Mouse (Mus musculus): ENCODE measurements at regions not wholly inside any gene's neighbourhood (a gene's known extent, or its start where the extent isn't known, plus 50 kb on each side); places are given as distances from the start of the nearest gene placed in this dataset.
"Not testable (repeated sequence)": the region's sequence is repeated elsewhere in the genome, so short reads cannot be mapped to it uniquely, and the experiment has no call there.

- H3K4me1 ChIP-seq (replicated peaks) = no peaks in the 10 kb centered on the region
- H3K4me2 ChIP-seq = no peak overlapping the region
- no peaks in the 10 kb centered on the region; the same call in 1 of the 2 replicates for H3K27me3 ChIP-seq
- no peaks in the 10 kb centered on the region for H3K9me3 ChIP-seq
- H3K36me3 ChIP-seq = no peaks in the 10 kb centered on the region
- WGBS = 62% methylated on average over 4 of the region's 4 CpGs
- 0 out of 2 replicates have a peak overlapping the region, but pooled peaks have one; percentile 23 for H3K27ac ChIP-seq
- ATAC-seq (ENCODE audit: insufficient number of reproducible peaks, insufficient read depth, low FRiP score, low TSS enrichment, low read depth) = no peak
- no peak overlapping the region for H3K4me3 ChIP-seq (replicated peaks)
- H3K9ac ChIP-seq (replicated peaks) = no peak overlapping the region
These were observed 56.5 kb upstream of the Pdk3 start for GRCm38 (mm10) chrX:93888480-93888879.

GRCm38 (mm10) chrX:93888966-93889365 lies 57.0 kb upstream of the Pdk3 start:
- peak overlapping the region; percentile 46 for H3K4me2 ChIP-seq
- H3K9me3 ChIP-seq = no peaks in the 10 kb centered on the region
- 62% methylated on average over 8 of the region's 8 CpGs for WGBS
- H3K4me1 ChIP-seq (replicated peaks) = no peaks in the 10 kb centered on the region
- no peak overlapping the region for H3K27ac ChIP-seq
- no peaks in the 10 kb centered on the region; the same call in 1 of the 2 replicates for H3K27me3 ChIP-seq
- peak overlapping the region; percentile 19; the same call in 1 of the 2 replicates for H3K4me3 ChIP-seq (replicated peaks)
- no peak overlapping the region for H3K9ac ChIP-seq (replicated peaks)
- ATAC-seq (ENCODE audit: insufficient number of reproducible peaks, insufficient read depth, low FRiP score, low TSS enrichment, low read depth) = 0 out of 2 replicates have a peak, but pooled peaks have one; percentile 47
- H3K36me3 ChIP-seq = no peaks in the 10 kb centered on the region

GRCm38 (mm10) chrX:93889394-93890042 lies 57.5 kb upstream of the Pdk3 start:
- Histone ChIP-seq H3K27ac (no peak overlapping the region), H3K4me2 (peak overlapping the region; percentile 46), H3K9me3 (no peaks in the 10 kb centered on the region), H3K27me3 (no peaks in the 10 kb centered on the region; the same call in 1 of the 2 replicates), H3K9ac (replicated peaks) (no peak overlapping the region), H3K36me3 (no peaks in the 10 kb centered on the region), H3K4me1 (replicated peaks) (no peaks in the 10 kb centered on the region), H3K4me3 (replicated peaks) (peak overlapping the region; percentile 19; the same call in 1 of the 2 replicates)
- ATAC-seq (ENCODE audit: insufficient number of reproducible peaks, insufficient read depth, low FRiP score, low TSS enrichment, low read depth) = no peak
- WGBS = 40% methylated on average over 13 of the region's 13 CpGs

GRCm38 (mm10) chrX:93896838-93897820 lies 65.1 kb upstream of the Pdk3 start:
- H3K4me3 ChIP-seq (replicated peaks) = no peak overlapping the region
- peaks cover 14% of the 10 kb centered on the region; the same call in 1 of the 2 replicates for H3K27me3 ChIP-seq
- H3K9ac ChIP-seq (replicated peaks) = no peak overlapping the region
- no peak overlapping the region for H3K27ac ChIP-seq
- no peak overlapping the region for H3K4me2 ChIP-seq
- no peak for ATAC-seq (ENCODE audit: insufficient number of reproducible peaks, insufficient read depth, low FRiP score, low TSS enrichment, low read depth)
- H3K36me3 ChIP-seq = no peaks in the 10 kb centered on the region
- no peaks in the 10 kb centered on the region for H3K9me3 ChIP-seq
- 73% methylated on average over 5 of the region's 5 CpGs for WGBS
- no peaks in the 10 kb centered on the region for H3K4me1 ChIP-seq (replicated peaks)

- Histone ChIP-seq H3K36me3 (no peaks in the 10 kb centered on the region), H3K4me3 (replicated peaks) (no peak overlapping the region), H3K4me1 (replicated peaks) (no peaks in the 10 kb centered on the region), H3K27me3 (peaks cover 9% of the 10 kb centered on the region; the same call in 1 of the 2 replicates), H3K9ac (replicated peaks) (no peak overlapping the region), H3K27ac (no peak overlapping the region), H3K9me3 (no peaks in the 10 kb centered on the region), H3K4me2 (no peak overlapping the region)
- no peak for ATAC-seq (ENCODE audit: insufficient number of reproducible peaks, insufficient read depth, low FRiP score, low TSS enrichment, low read depth)
These were observed 65.2 kb upstream of the AU015836 start for GRCm38 (mm10) chrX:93903209-93903608.

GRCm38 (mm10) chrX:93905531-93905930 lies 62.9 kb upstream of the AU015836 start:
- H3K36me3 ChIP-seq = no peaks in the 10 kb centered on the region
- peaks cover 4% of the 10 kb centered on the region for H3K27me3 ChIP-seq
- no peak overlapping the region for H3K9ac ChIP-seq (replicated peaks)
- H3K4me3 ChIP-seq (replicated peaks) = no peak overlapping the region
- no peaks in the 10 kb centered on the region for H3K4me1 ChIP-seq (replicated peaks)
- ATAC-seq (ENCODE audit: insufficient number of reproducible peaks, insufficient read depth, low FRiP score, low TSS enrichment, low read depth) = no peak
- WGBS = 89% methylated on average over 5 of the region's 5 CpGs
- no peak overlapping the region for H3K4me2 ChIP-seq
- H3K27ac ChIP-seq = no peak overlapping the region
- H3K9me3 ChIP-seq = no peaks in the 10 kb centered on the region

GRCm38 (mm10) chrX:93911087-93911840 lies 57.2 kb upstream of the AU015836 start:
- Histone ChIP-seq H3K27me3 (peaks cover 23% of the 10 kb centered on the region), H3K4me2 (peak overlapping the region; percentile 47)
- 20% methylated on average over 21 of the region's 21 CpGs for WGBS

GRCm38 (mm10) chrX:93915548-93915947 lies 52.9 kb upstream of the AU015836 start:
- Histone ChIP-seq H3K4me3 (replicated peaks) (no peak overlapping the region), H3K9ac (replicated peaks) (no peak overlapping the region), H3K27me3 (peaks cover 30% of the 10 kb centered on the region; the same call in 1 of the 2 replicates), H3K36me3 (no peaks in the 10 kb centered on the region), H3K4me1 (replicated peaks) (no peaks in the 10 kb centered on the region), H3K27ac (no peak overlapping the region), H3K4me2 (no peak overlapping the region), H3K9me3 (no peaks in the 10 kb centered on the region)
- ATAC-seq (ENCODE audit: insufficient number of reproducible peaks, insufficient read depth, low FRiP score, low TSS enrichment, low read depth) = no peak

More at GRCm38 (mm10) chrX:93911087-93911840, 57.2 kb upstream of the AU015836 start:
- ATAC-seq (ENCODE audit: insufficient number of reproducible peaks, insufficient read depth, low FRiP score, low TSS enrichment, low read depth) = peak; percentile 52; the same call in 1 of the 2 replicates
- no peaks in the 10 kb centered on the region for H3K9me3 ChIP-seq
- peak overlapping the region; percentile 28 for H3K4me3 ChIP-seq (replicated peaks)
- H3K9ac ChIP-seq (replicated peaks) = peak overlapping the region; percentile 47; the same call in 1 of the 2 replicates
- no peaks in the 10 kb centered on the region for H3K36me3 ChIP-seq
- H3K27ac ChIP-seq = no peak overlapping the region
- H3K4me1 ChIP-seq (replicated peaks) = no peaks in the 10 kb centered on the region

GRCm38 (mm10) chrX:93917367-93917766 lies 51.1 kb upstream of the AU015836 start:
- not testable (repeated sequence) for H3K27ac ChIP-seq; H3K36me3 ChIP-seq; ATAC-seq (ENCODE audit: insufficient number of reproducible peaks, insufficient read depth, low FRiP score, low TSS enrichment, low read depth); H3K4me1 ChIP-seq (replicated peaks); H3K9ac ChIP-seq (replicated peaks); H3K4me2 ChIP-seq; H3K4me3 ChIP-seq (replicated peaks); H3K9me3 ChIP-seq
- H3K27me3 ChIP-seq = peaks cover 26% of the 10 kb centered on the region; the same call in 1 of the 2 replicates
- WGBS = 55% methylated on average over 3 of the region's 3 CpGs
